Mouse (Mus musculus): Measurements from ENCODE around the gene Zfp583. TPM values are rescaled to one million over a fixed set of nuclear protein-coding genes. Genes with fewer than 3 reads are reported as not detected.
"Not testable (repeated sequence)": the region's sequence is repeated elsewhere in the genome, so short reads cannot be mapped to it uniquely, and the experiment has no call there.

Gene Zfp583
- polyA plus RNA-seq, 1 experiment, result 0.02 TPM

- peaks cover 56% of the 10 kb centered on the region for H3K4me1 ChIP-seq (ENCODE audit: control insufficient read depth)
- no peaks in the 10 kb centered on the region for H3K27me3 ChIP-seq (ENCODE audit: control insufficient read depth)
- no peaks in the 10 kb centered on the region; the same call in 1 of the 2 replicates for H3K36me3 ChIP-seq (ENCODE audit: control insufficient read depth)
- TF ChIP-seq GATA1 (IDR thresholded peaks at IDR 0.05; ENCODE audit: low read length) (no peak), TAL1 (IDR thresholded peaks at IDR 0.05; ENCODE audit: low read length) (no peak)
- H3K4me3 ChIP-seq (replicated peaks), result peak overlapping the region; percentile 71
- peaks cover 8% of the 10 kb centered on the region for H3K9me3 ChIP-seq (ENCODE audit: control insufficient read depth, low read length)
Measured at GRCm38 (mm10) chr7:6361756-6362155, 30.7 kb upstream of the Zfp583 start.

GRCm38 (mm10) chr7:6360477-6361060, 29.5 kb upstream of the Zfp583 start:
- Histone ChIP-seq H3K9me3 (ENCODE audit: control insufficient read depth, low read length) (peaks cover 8% of the 10 kb centered on the region), H3K36me3 (ENCODE audit: control insufficient read depth) (no peaks in the 10 kb centered on the region; the same call in 1 of the 2 replicates), H3K27me3 (ENCODE audit: control insufficient read depth) (no peaks in the 10 kb centered on the region), H3K4me1 (ENCODE audit: control insufficient read depth) (peaks cover 51% of the 10 kb centered on the region), H3K4me3 (replicated peaks) (no peak overlapping the region)
- no peak for TF ChIP-seq GATA1 (IDR thresholded peaks at IDR 0.05; ENCODE audit: low read length)
- TF ChIP-seq TAL1 (IDR thresholded peaks at IDR 0.05; ENCODE audit: low read length), result no peak

- Histone ChIP-seq H3K36me3 (ENCODE audit: control insufficient read depth) (no peaks in the 10 kb centered on the region), H3K9me3 (ENCODE audit: control insufficient read depth, low read length) (0 out of 2 replicates have a peak, but pooled peaks cover 2% of the 10 kb centered on the region), H3K27me3 (ENCODE audit: control insufficient read depth) (no peaks in the 10 kb centered on the region), H3K4me3 (replicated peaks) (no peak overlapping the region), H3K4me1 (ENCODE audit: control insufficient read depth) (peaks cover 41% of the 10 kb centered on the region)
- no peak for TF ChIP-seq GATA1 (IDR thresholded peaks at IDR 0.05; ENCODE audit: low read length)
- no peak for TF ChIP-seq TAL1 (IDR thresholded peaks at IDR 0.05; ENCODE audit: low read length)
Measured at GRCm38 (mm10) chr7:6358937-6359590, 28.0 kb upstream of the Zfp583 start.

- Histone ChIP-seq H3K36me3 (ENCODE audit: control insufficient read depth) (no peaks in the 10 kb centered on the region), H3K4me1 (ENCODE audit: control insufficient read depth) (peaks cover 31% of the 10 kb centered on the region), H3K4me3 (replicated peaks) (no peak overlapping the region), H3K27me3 (ENCODE audit: control insufficient read depth) (no peaks in the 10 kb centered on the region), H3K9me3 (ENCODE audit: control insufficient read depth, low read length) (0 out of 2 replicates have a peak, but pooled peaks cover 2% of the 10 kb centered on the region)
- TF ChIP-seq GATA1 (IDR thresholded peaks at IDR 0.05; ENCODE audit: low read length) (no peak), TAL1 (IDR thresholded peaks at IDR 0.05; ENCODE audit: low read length) (no peak)
Measured at GRCm38 (mm10) chr7:6358121-6358520, 27.0 kb upstream of the Zfp583 start.

- H3K9me3 ChIP-seq (ENCODE audit: control insufficient read depth, low read length), result no peaks in the 10 kb centered on the region
- H3K36me3 ChIP-seq (ENCODE audit: control insufficient read depth), result no peaks in the 10 kb centered on the region
- H3K4me1 ChIP-seq (ENCODE audit: control insufficient read depth), result peaks cover 7% of the 10 kb centered on the region
- peak overlapping the region; percentile 68 for H3K4me3 ChIP-seq (replicated peaks)
- TF ChIP-seq GATA1 (IDR thresholded peaks at IDR 0.05; ENCODE audit: low read length) (no peak), TAL1 (IDR thresholded peaks at IDR 0.05; ENCODE audit: low read length) (no peak)
- no peaks in the 10 kb centered on the region; the same call in 1 of the 2 replicates for H3K27me3 ChIP-seq (ENCODE audit: control insufficient read depth)
Measured at GRCm38 (mm10) chr7:6344124-6344523, 13.0 kb upstream of the Zfp583 start.

- Histone ChIP-seq H3K36me3 (ENCODE audit: control insufficient read depth) (no peaks in the 10 kb centered on the region), H3K9me3 (ENCODE audit: control insufficient read depth, low read length) (no peaks in the 10 kb centered on the region), H3K27me3 (ENCODE audit: control insufficient read depth) (no peaks in the 10 kb centered on the region; the same call in 1 of the 2 replicates), H3K4me1 (ENCODE audit: control insufficient read depth) (peaks cover 7% of the 10 kb centered on the region), H3K4me3 (replicated peaks) (peak within 1 kb of the TSS; percentile 68)
- no peak for TF ChIP-seq GATA1 (IDR thresholded peaks at IDR 0.05; ENCODE audit: low read length)
- no peak for TF ChIP-seq TAL1 (IDR thresholded peaks at IDR 0.05; ENCODE audit: low read length)
Measured at GRCm38 (mm10) chr7:6343501-6344071, 12.5 kb upstream of the Zfp583 start, which contains the start of gene Gm3854. Gm3854 (plus strand) TSS chr7:6343759.

GRCm38 (mm10) chr7:6339865-6340264, 8.8 kb upstream of the Zfp583 start:
- H3K4me1 ChIP-seq (ENCODE audit: control insufficient read depth), result peaks cover 7% of the 10 kb centered on the region
- TF ChIP-seq TAL1 (IDR thresholded peaks at IDR 0.05; ENCODE audit: low read length), result no peak
- no peak for TF ChIP-seq GATA1 (IDR thresholded peaks at IDR 0.05; ENCODE audit: low read length)
- no peaks in the 10 kb centered on the region for H3K9me3 ChIP-seq (ENCODE audit: control insufficient read depth, low read length)
- no peaks in the 10 kb centered on the region; the same call in none of the 2 replicates for H3K27me3 ChIP-seq (ENCODE audit: control insufficient read depth)
- no peaks in the 10 kb centered on the region for H3K36me3 ChIP-seq (ENCODE audit: control insufficient read depth)
- H3K4me3 ChIP-seq (replicated peaks), result no peak overlapping the region

- Histone ChIP-seq H3K9me3 (ENCODE audit: control insufficient read depth, low read length) (no peaks in the 10 kb centered on the region), H3K4me1 (ENCODE audit: control insufficient read depth) (peaks cover 22% of the 10 kb centered on the region), H3K36me3 (ENCODE audit: control insufficient read depth) (no peaks in the 10 kb centered on the region), H3K27me3 (ENCODE audit: control insufficient read depth) (no peaks in the 10 kb centered on the region), H3K4me3 (replicated peaks) (peak overlapping the region; percentile 67)
- no peak for TF ChIP-seq GATA1 (IDR thresholded peaks at IDR 0.05; ENCODE audit: low read length)
- no peak for TF ChIP-seq TAL1 (IDR thresholded peaks at IDR 0.05; ENCODE audit: low read length)
Measured at GRCm38 (mm10) chr7:6330458-6331232, 440 bp downstream of the Zfp583 start.

- H3K9me3 ChIP-seq (ENCODE audit: control insufficient read depth, low read length); H3K27me3 ChIP-seq (ENCODE audit: control insufficient read depth); H3K4me1 ChIP-seq (ENCODE audit: control insufficient read depth); H3K4me3 ChIP-seq (replicated peaks): not testable (repeated sequence)
- H3K36me3 ChIP-seq (ENCODE audit: control insufficient read depth), result peaks cover 72% of the 10 kb centered on the region
Measured at GRCm38 (mm10) chr7:6300796-6301195, 30.3 kb downstream of the Zfp583 start.

- not testable (repeated sequence) for H3K27me3 ChIP-seq (ENCODE audit: control insufficient read depth); H3K9me3 ChIP-seq (ENCODE audit: control insufficient read depth, low read length); H3K4me3 ChIP-seq (replicated peaks)
- peaks cover 65% of the 10 kb centered on the region for H3K36me3 ChIP-seq (ENCODE audit: control insufficient read depth)
- peaks cover 32% of the 10 kb centered on the region for H3K4me1 ChIP-seq (ENCODE audit: control insufficient read depth)
Measured at GRCm38 (mm10) chr7:6291121-6291520, 40.0 kb downstream of the Zfp583 start.
